Mouse (Mus musculus) left cerebral cortex, adult 8-10 months (tissue): ENCODE measurements around the gene Nono. TPM values are rescaled to one million over a fixed set of nuclear protein-coding genes. Genes with fewer than 3 reads are reported as not detected.

Experiments used
- DNase-seq, 2 experiments: peaks; one replicate each; pipeline ENCODE4 v3.0.0; 2022; ENCODE audit warnings: low spot score in 2 of 2
- total RNA-seq, 4 experiments: library from RNA; stranded (reverse); gene quantifications; 2 replicates each; pipeline ENCODE4 v1.2.4; 2022

Nono gene
- 100 to 1,000 TPM; 111 to 132 (median 113) TPM for total RNA-seq

DNA sequence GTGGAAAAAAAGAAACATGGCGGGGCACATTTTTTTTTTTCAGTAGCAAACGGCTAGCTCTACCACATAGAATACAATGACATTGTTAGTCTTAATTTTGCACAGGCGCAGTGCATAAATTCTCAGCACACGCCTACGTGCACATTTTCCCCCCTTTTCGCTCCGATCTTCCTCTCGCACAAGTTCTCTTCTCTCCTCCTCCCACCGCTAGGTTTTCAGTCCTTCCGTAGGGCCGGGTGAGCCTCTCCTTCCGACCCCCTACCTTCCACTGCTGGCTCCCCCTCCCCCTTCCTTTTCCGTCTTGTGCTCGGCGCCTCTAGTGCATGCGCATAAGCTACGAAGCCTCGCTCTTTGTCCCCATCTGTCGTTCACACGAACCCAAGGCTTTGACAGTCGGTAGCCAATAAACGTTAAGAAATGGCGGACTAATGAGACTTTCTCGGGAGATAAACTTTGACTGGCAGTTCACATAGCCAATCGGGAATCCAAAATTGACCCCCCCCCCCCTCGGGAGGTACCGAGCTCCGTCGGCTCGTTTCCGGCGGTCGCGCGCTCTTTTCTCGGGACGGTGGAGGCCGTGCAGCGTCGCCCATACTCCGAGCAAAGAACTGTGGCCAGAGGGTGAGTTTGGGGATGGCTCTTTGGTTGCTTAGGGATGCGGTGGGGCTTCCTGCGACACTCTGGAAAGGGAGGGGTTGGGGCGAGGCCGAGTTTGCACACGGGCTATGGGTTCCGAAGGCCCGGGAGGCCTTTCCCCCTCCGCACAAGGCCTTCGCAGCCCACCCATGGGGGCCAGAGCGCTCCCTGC lies at the start of gene Nono:
Gene Nono (plus strand): TSS at position 177 of the 808 bp plus-strand sequence.
- peak; percentile 49 to 90 for DNase-seq

DNA sequence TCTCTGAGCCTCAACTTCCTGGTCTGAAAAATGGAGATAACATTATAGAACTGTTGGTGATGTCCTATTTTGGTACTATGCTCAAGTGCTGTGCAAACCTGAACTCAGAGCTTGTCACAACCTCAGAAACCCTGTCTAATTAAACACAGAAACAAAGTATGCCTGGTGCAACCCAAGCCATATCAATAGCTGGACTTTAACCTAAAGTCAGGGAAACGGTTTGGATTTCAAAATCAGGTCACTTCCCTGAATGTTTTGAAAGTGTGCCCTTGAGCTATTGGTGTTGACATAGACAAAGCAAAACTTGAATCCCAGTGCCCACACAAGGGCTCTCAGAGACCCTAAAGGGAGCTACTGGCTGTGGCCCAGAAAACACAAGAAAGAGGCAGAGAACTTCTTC lies 49.4 kb upstream of the Nono start:
- no peak for DNase-seq

DNA sequence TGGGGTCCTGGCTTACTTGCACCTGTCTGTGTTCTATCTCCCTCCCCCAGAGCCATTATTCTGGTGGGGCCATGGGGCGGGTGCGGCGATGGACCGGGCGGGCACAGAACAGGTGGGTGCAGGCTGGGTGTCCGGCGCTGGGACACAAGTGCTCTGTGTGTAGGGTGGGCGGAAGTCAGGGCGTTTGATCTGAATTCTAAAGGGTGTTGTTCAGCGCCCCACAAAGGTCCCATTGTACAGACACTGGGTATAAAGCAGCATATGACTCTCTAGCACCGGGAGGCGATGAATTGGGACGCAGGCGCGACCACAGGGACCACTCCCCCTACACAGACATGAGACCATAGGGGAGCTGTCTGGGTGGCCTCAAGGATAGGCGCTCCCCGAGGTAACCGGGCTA lies 45.7 kb upstream of the Nono start:
- peak in 1 of 2 experiments; percentile 19 for DNase-seq

- no peak for DNase-seq
Observed at GRCm38 (mm10) chrX:101384439-101385137, 44.5 kb upstream of the Nono start.

DNA sequence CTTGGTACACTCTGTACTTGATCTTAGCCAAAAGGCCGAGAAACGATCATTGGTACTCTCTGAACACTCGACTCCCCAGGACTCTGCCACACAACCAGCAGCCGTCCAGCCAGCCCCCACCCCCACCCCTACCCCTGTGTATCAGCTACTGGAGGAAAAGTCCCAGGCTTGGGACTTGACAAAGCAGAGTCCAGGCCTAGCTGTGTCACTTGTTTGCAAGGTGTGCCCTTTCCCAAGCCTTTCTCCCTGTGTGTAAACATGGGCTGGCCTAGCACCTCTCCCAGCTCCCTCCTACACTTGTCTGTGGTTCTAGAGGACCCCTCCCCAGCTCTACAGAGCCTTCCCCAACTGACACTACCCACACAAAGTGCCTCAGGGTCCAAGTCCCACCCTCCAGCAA lies 42.9 kb upstream of the Nono start:
- DNase-seq, result no peak

DNA sequence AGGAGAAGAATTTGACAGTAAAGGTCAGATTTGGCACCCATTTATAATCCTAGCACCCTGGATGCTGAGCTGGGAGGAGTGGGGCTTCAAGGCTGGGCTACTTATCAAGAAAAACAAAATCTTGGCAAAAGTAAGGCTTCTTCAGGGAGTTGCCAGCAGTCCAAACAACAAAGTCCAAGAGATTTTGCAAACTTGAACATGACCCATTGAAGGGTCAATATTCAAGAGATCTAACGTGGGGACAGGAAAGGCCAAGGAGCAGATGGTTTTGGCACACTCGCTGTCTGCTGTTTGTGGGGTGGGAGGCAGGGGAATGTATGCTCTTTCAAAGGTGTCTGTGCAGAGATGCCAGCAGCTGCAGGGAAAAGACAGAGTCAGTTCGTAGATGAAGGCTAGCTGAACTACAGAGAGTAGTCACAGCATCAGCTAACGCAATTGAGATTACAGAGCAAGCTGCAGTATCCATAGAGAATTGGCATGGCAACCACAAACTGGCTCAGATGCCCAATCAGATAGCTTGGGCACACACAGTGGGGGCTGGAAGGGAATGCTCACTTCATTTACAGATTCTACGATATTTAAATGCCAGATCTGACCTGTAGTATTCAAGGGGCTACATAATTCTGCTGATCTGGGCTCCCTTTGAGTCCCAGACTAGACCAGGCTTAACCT lies 40.1 kb upstream of the Nono start:
- no peak for DNase-seq

DNA sequence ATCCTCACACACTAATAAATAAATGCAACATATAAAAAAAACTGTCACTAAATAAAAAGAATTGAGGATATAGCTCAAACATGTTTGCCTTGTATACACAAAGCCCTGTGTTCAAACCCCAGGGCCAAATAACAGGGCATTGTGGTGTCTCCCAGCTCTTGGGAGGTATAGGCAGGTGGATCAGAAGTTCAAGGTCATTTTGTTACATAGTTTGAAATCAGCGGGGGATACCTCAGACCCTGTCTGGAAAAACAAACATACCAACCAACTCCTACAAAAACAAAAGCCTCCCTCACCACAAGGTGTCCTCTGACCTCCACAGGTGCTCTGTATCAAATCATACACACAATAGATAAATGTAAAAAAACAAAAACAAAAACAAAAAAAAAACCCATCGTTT lies 34.8 kb upstream of the Nono start:
- no peak for DNase-seq

GRCm38 (mm10) chrX:101396459-101396858 lies 32.7 kb upstream of the Nono start:
- no peak for DNase-seq

DNA sequence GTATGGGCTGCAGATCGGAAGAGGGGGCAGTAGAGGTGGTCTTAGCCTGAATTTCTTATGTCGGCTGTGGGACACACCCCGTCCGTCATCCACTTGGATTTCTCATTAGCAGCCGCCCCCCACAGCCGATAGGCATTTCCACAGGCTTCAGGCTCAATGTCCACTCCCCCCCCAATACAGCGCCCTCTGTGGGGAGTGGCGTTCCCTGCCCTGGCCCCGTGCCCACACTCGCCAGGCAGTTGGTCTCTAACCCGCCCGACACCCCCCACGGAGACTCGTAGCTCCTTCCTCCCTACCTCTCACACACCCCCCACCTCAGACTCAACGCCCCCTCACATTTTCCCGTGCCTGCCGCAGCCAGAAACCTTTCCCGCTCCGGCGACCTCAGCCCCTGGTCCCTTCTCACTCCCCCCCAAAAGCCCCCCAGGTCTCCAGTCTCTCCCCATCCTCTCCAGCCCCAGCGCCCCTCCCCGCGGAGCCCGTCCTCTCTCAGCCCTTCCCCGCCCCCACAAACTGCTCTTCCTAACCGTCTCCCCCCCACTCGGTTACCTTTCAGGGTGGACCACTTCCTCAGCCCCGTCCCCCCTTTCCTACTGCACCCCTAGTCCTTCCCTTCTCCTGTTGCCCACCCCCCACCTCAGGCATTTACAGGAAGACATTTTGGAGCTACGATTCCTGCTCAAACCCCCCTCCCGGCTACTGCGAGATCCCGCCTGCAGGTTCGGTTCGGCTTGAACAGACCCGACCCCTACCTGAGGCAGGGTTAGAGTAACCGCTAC lies 10.0 kb upstream of the Nono start:
- DNase-seq, result peak in 1 of 2 experiments; percentile 25

- DNase-seq, result peak; percentile 58 to 85
Observed at GRCm38 (mm10) chrX:101419725-101420699, 9.1 kb upstream of the Nono start.

DNA sequence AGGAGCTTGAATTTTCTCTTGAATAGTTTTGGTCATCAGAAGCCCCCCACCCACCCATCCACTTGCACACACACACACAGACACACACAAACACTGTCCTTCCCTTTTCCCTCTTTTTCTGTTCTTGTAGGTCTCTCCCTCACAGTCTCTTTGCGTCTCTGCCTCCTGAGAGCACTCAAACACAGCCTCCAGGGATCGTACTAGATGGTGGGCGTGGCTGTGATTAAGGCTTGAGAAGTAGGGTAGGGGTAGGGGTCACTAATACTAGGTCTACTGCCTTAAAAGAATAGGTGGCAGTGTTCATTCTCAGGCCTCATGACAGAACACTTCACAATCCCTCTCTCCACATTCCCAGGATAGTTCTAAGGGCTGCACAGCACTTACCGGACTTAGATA lies 8.4 kb upstream of the Nono start, which contains the start of gene Zmym3:
Gene Zmym3 (minus strand): TSS at position 150 of the 396 bp plus-strand sequence.
- no peak for DNase-seq

DNA sequence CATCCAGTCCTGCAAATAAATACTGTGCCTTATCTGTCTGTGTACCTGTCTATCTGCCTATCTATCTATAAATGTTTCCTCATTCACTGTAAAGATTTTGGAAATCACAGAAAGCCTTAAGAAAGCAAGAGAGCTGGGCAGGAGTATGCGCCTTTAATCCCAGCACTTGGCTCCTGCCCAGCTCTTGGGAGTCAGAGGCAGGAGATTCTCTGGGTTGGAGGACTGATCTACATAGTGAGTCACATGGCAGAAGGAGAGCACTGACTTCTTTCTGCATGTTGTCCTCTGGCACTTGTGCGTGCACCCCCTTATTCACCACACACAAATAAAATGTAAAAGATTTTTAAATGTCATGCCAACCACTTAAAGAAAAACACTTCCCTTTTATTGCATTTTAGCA lies 5.7 kb upstream of the Nono start:
- no peak for DNase-seq

DNA sequence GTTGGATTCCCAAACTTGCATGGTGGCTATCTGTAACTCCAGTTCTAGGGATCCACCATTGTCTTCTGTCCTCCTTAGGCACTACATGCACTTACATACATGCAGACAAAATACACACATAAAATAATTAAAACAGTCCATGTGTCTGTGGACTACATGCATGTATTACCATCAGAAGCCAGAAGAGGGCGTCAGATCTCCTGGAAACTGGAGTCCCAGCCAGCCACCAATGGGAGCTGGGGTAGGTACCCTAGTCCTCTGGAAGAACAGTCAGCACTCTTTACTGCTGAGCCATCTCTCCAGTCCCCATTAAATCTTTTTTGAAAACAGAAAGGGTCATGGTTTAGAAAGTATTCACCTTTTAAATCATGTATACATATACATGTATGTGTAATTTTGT lies 1.3 kb upstream of the Nono start:
- no peak for DNase-seq

- DNase-seq, result no peak
Observed at GRCm38 (mm10) chrX:101428785-101429141, 355 bp upstream of the Nono start.

DNA sequence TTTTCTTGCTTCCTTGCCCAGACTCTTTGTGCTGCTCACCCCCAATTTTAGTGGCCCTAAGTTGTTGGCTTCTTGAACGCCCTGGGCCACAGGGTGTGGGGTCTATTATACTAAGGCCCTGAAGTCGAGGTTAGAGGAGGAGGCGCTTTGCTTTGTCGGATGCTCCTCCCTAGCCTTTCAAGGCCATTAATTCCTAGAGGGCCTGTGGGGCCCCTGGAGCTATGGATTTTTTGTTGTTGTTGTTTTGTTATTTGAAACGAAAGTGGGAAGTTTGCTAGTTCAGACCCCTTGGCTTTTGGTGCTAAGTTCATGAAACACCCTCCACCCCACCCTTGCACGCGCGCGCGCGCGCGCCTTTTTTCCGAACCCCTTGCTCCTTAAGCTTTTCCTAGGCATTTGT lies 858 bp downstream of the Nono start:
- no peak for DNase-seq

DNA sequence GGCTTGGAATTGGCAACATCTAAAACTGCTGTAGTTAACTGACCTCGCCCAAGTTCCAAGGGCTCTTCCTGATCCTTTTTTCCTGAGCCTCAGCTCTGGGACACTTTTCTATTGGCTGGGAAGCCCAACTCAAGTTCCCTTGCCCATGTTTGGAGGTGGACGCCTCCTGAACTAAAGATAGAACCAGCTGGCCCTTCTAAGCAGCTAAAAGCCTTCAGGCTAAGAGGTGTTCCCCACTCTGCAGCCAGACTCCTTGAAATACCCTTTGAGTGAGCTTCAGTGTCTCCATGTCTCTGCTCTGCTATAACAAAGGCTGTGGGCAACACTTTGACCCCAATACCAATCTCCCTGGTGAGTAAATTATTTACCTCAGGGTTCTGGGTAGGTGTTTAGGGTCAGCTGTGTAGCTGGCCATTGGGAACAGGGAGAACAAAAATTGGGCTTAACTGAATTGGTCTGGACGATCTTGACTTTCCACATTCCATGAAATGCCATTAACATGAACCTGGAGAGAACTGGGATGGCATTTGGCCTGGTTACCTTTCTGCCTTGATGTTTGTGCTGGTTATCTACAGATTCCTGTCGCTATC lies 19.9 kb downstream of the Nono start, which contains the start of gene Itgb1bp2:
Gene Itgb1bp2 (plus strand): TSS at position 203 of the 590 bp plus-strand sequence.
- no peak for DNase-seq

DNA sequence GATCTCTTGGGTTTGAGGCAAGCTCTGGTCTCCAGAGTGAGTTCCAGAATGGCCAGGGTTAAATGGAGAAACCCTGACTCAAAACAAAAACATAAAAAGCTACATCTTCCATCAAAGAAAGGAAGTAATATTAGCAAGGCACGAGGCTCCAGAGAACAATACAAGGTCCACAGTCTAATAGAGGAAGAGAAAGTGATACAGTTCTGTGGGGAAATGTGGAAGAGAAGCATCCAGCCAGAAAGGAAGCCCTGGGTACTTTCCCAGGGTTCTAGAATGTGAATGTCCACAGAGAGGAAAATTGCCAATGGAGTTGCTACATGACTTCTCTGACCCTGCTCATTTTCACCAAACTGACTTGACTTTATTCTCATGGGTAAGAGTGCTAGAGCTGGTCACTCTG lies 22.0 kb downstream of the Nono start:
- DNase-seq, result no peak

DNA sequence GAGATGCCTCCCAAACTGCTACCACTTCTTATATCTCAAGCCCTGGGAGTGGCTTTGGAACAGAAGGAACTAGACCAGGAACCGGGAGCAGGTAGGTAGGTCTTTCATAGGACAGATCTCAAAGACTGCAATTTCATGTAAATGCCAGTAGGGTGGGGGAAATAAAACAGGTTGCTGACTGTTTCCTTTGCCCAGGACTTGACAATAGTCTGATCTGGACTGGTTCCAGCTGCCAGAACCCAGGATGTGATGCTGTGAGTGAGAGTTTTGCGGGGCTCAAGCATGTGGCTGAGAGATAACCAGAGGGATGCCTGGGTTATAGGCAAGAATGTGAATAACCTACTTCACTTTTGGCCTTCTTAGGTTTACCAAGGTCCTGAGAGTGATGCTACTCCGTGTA lies 22.5 kb downstream of the Nono start:
- no peak for DNase-seq

DNA sequence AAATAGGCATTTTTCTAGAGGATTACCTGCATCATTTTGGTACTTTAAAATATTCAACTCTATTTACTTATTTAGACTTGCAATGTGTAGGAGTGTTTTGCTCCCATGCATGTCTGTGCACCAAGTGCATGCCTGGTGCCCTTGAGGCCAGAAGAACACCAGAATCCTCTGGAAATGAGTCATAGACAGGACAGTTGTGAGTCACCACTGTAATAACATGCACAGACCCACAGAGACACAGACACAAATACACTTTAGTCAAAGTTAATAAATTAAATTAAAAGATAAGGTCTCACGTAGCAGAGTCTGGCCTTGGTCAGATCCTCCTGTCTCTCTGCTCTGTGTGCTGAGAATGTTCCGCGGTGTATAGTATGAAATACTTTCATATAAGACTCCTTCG lies 43.1 kb downstream of the Nono start:
- no peak for DNase-seq
